Mouse (Mus musculus): Measurements from ENCODE around the gene Pcca.
"Not testable (repeated sequence)": the region's sequence is repeated elsewhere in the genome, so short reads cannot be mapped to it uniquely, and the experiment has no call there.

Gene Pcca

GRCm38 (mm10) chr14:122560893-122561452 lies 26.8 kb downstream of the Pcca start:
- DNase-seq (ENCODE audit: low spot score in 2 of 2), result not testable (repeated sequence)

- DNase-seq (ENCODE audit: low spot score in 2 of 2), result no peak
Measured at GRCm38 (mm10) chr14:122570862-122571261, 36.7 kb downstream of the Pcca start.

GRCm38 (mm10) chr14:122574064-122574751 lies 40.1 kb downstream of the Pcca start:
- no peak for DNase-seq (ENCODE audit: low spot score in 2 of 2)

GRCm38 (mm10) chr14:122577816-122578215 lies 43.7 kb downstream of the Pcca start:
- DNase-seq (ENCODE audit: low spot score in 2 of 2), result no peak

- no peak for DNase-seq (ENCODE audit: low spot score in 2 of 2)
Measured at GRCm38 (mm10) chr14:122582057-122582456, 47.9 kb downstream of the Pcca start.

GRCm38 (mm10) chr14:122582491-122583077 lies 48.5 kb downstream of the Pcca start:
- DNase-seq (ENCODE audit: low spot score in 2 of 2), result no peak

- DNase-seq (ENCODE audit: low spot score in 2 of 2), result not testable (repeated sequence)
Measured at GRCm38 (mm10) chr14:122584087-122584486, 50.0 kb downstream of the Pcca start.

- no peak for DNase-seq (ENCODE audit: low spot score in 2 of 2)
Measured at GRCm38 (mm10) chr14:122586942-122587341, 52.8 kb downstream of the Pcca start.

GRCm38 (mm10) chr14:122597534-122597933 lies 63.4 kb downstream of the Pcca start:
- DNase-seq (ENCODE audit: low spot score in 2 of 2), result no peak

GRCm38 (mm10) chr14:122598802-122599201 lies 64.7 kb downstream of the Pcca start:
- DNase-seq (ENCODE audit: low spot score in 2 of 2), result no peak

GRCm38 (mm10) chr14:122599839-122600238 lies 65.7 kb downstream of the Pcca start:
- no peak for DNase-seq (ENCODE audit: low spot score in 2 of 2)

- DNase-seq (ENCODE audit: low spot score in 2 of 2), result no peak
Measured at GRCm38 (mm10) chr14:122602701-122603100, 68.6 kb downstream of the Pcca start.

GRCm38 (mm10) chr14:122606499-122606898 lies 72.4 kb downstream of the Pcca start:
- DNase-seq (ENCODE audit: low spot score in 2 of 2), result no peak

GRCm38 (mm10) chr14:122607456-122607855 lies 73.3 kb downstream of the Pcca start:
- no peak for DNase-seq (ENCODE audit: low spot score in 2 of 2)

- no peak for DNase-seq (ENCODE audit: low spot score in 2 of 2)
Measured at GRCm38 (mm10) chr14:122608323-122608722, 74.2 kb downstream of the Pcca start.

GRCm38 (mm10) chr14:122611035-122611434 lies 76.9 kb downstream of the Pcca start:
- no peak for DNase-seq (ENCODE audit: low spot score in 2 of 2)

GRCm38 (mm10) chr14:122612317-122612716 lies 78.2 kb downstream of the Pcca start:
- DNase-seq (ENCODE audit: low spot score in 2 of 2), result no peak

GRCm38 (mm10) chr14:122617656-122618055 lies 83.5 kb downstream of the Pcca start:
- DNase-seq (ENCODE audit: low spot score in 2 of 2), result no peak

- no peak for DNase-seq (ENCODE audit: low spot score in 2 of 2)
Measured at GRCm38 (mm10) chr14:122633416-122633815, 99.3 kb downstream of the Pcca start.

- no peak for DNase-seq (ENCODE audit: low spot score in 2 of 2)
Measured at GRCm38 (mm10) chr14:122636601-122637000, 102.5 kb downstream of the Pcca start.

GRCm38 (mm10) chr14:122637798-122638555 lies 103.9 kb downstream of the Pcca start:
- DNase-seq (ENCODE audit: low spot score in 2 of 2), result no peak

- no peak for DNase-seq (ENCODE audit: low spot score in 2 of 2)
Measured at GRCm38 (mm10) chr14:122639168-122639720, 105.1 kb downstream of the Pcca start.

All from frontal cortex, postnatal 14 days (tissue).